Mouse (Mus musculus): Measurements from ENCODE around the gene Vapb. TPM values are rescaled to one million over a fixed set of nuclear protein-coding genes. Genes with fewer than 3 reads are reported as not detected.

Vapb gene
- total RNA-seq, 2 experiments from 2014 or later: 121 to 132 TPM

DNA sequence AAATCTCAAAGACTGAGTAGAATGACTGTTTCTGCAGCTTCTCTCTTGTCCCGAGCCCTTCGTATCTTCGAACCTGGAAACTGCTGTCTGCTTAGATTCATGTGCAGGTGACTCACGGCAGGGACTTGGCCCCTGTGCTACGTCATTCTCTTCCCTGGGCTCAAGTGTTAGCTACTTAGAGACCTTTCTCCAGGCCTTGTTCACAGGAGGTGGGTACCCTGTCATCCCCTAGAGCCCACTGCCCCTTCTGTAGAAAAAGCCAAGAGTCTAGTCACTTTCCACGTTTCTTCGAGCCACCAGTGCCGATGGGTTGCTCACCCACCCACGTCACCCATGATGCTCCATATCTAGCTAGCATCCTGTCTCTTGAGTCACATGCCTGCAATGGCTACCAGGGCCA is 89.9 kb downstream of the Vapb start:
- DNase-seq (ENCODE audit: low spot score in 2 of 2): no peak

DNA sequence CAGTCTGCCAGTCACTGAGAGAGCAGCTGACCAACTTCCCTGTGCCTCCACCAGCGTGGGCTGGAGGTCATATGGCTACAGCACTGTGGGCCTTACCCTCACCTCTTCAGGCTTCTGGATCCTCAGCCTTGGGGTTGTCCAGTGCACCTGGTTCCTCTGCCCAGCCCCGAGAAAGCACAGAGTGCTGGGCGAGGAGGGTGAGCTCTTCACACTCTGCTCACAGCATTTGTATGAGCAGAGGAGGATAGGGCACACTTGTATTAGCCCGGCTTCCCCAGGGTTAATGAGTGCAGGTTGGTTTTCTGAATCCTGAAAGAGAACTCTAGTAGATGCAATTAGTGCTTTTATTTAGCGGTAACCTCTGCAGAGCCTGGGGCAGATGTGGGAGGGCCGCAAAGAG is 90.8 kb downstream of the Vapb start:
- DNase-seq (ENCODE audit: low spot score in 2 of 2): no peak

DNA sequence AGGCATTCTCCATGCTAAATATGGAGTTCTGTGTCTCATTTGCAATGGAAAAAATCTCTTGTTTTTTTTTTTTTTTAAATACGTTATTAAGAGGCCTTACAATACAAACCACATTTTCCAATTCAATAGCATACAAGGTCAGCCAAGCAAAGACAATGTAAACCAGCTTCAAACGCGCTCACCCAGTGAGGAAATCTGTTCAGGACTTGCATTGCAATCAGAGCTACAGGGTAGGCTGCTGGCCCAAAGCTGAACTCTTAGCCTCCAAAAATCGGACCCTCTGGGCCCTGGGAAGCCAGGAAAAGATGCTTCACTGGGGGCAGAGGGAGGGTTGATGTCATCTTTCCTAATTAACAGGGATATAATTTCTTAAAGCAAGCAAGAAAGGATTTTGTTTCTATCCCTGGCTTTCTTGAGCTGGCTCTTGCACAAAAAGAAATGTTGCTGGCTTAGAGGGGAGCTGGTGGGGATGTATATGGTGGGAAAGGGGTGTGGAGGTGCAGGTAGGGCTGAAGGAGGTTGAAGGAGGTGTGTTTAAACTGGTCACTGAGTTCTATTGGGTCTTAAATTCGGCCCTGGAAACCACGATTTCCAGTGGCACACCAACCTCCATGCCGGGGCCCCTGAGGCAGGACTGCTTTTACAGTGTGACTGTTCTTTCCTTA is 95.6 kb downstream of the Vapb start:
- DNase-seq (ENCODE audit: low spot score in 2 of 2): no peak

Small RNA genes within 50 kb of the gene (microRNA-seq; reads per million reads assigned to microRNA genes)
- 0 reads per million in 2 experiments for gene Mir6340

Other genes with a start within 250 kb of the Vapb start
- gene 1700021F07Rik, start 214.9 kb upstream of the Vapb start, total RNA-seq (2021): not detected
- gene Ankrd60, start 159.1 kb upstream of the Vapb start, total RNA-seq (2021): not detected
- 10 to 100 TPM; 28.6 to 29.6 TPM for gene Rab22a, start 77.8 kb upstream of the Vapb start, total RNA-seq (2021)
- not detected for gene 1700010B08Rik, start 18.1 kb upstream of the Vapb start, total RNA-seq (2021)

All from left cerebral cortex, adult 18-20 months (tissue).